Mouse (Mus musculus): ENCODE measurements around the gene Srarp. TPM values are rescaled to one million over a fixed set of nuclear protein-coding genes. Genes with fewer than 3 reads are reported as not detected.

Gene Srarp
- total RNA-seq, 1 experiment = not detected

DNA sequence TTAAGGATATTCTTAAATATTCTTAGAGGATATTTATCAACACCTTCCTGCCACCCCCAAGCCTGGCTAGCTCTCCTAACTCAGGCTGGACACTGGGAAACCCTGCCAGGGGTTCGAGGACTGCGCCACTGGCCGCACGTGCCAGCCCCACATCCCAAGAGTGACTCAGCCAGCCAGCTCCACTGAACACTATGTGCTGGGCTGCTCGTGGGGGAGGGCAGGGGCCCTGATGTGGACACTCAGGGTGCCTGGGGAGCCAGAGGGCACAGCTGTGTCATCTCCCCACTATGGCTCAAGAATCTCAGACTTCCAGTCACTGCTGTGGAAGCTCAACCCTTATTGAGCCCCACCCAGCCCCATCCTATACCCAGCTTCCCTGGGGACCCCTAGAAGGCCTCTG, 12.6 kb downstream of the Srarp start:
- in situ Hi-C loops (cut with MboI; ENCODE audit: low sequenced_read_pairs in 2 of 2, unreplicated experiment in 2 of 2) = no loop called here
- H3K9ac ChIP-seq (ENCODE audit: insufficient read depth, low read depth, low read length, poor library complexity, severe bottlenecking) = no peak overlapping the region
- TF ChIP-seq CHD2 (IDR thresholded peaks at IDR 0.05; ENCODE audit: low read depth, low read length) = no peak
- no peak for TF ChIP-seq HCFC1 (IDR thresholded peaks at IDR 0.05; ENCODE audit: borderline replicate concordance, insufficient read depth, low read length)
- TF ChIP-seq ZNF384 (IDR thresholded peaks at IDR 0.05; ENCODE audit: low read depth, low read length) = no peak
- no peak for TF ChIP-seq MAFK (IDR thresholded peaks at IDR 0.05; ENCODE audit: insufficient read depth, low read depth, low read length)
- TF ChIP-seq ZC3H11A (IDR thresholded peaks at IDR 0.05; ENCODE audit: borderline replicate concordance, low read depth, low read length) = no peak
- H3K9me3 ChIP-seq (ENCODE audit: control insufficient read depth, insufficient read depth, low read depth, low read length) = no peaks in the 10 kb centered on the region
- H3K36me3 ChIP-seq (ENCODE audit: control insufficient read depth, insufficient read depth, low read length, poor library complexity, severe bottlenecking) = no peaks in the 10 kb centered on the region
- no peak overlapping the region for H3K4me3 ChIP-seq (ENCODE audit: insufficient read depth in 1 of 2, low read depth in 1 of 2, low read length in 2 of 2, poor library complexity in 1 of 2, severe bottlenecking in 1 of 2)
- no peak for DNase-seq (ENCODE audit: low read depth, low spot score)
- peaks cover 0 to 26% of the 10 kb centered on the region in 2 experiments; a peak in 2 of 4 replicates for H3K4me1 ChIP-seq (ENCODE audit: control insufficient read depth in 2 of 2, insufficient read depth in 2 of 2, low read length in 2 of 2, poor library complexity in 1 of 2)
- H3K27ac ChIP-seq (ENCODE audit: insufficient read depth, low read depth, low read length, poor library complexity, severe bottlenecking) = no peak overlapping the region

DNA sequence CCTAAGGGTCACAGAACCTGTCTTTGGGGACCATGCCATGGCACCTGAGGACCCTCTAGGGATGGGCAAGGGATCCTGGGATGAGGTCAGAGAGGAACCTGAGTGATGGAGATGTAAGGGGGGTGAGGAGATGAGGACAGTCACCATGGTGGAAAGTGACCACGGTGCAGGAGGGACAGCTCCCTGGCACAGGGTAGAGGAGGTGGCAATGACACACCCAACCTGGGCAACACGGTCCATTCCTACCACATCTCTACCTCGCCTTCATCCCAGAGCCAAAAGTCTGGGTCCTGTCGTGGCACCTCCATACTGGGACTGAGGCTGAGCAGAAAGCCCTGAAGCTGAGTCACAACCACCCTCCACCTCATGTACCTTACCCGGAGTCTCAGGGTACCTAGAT, 13.1 kb downstream of the Srarp start:
- DNase-seq (ENCODE audit: low read depth, low spot score) = no peak
- H3K36me3 ChIP-seq (ENCODE audit: control insufficient read depth, insufficient read depth, low read length, poor library complexity, severe bottlenecking) = no peaks in the 10 kb centered on the region
- no peak overlapping the region for H3K27ac ChIP-seq (ENCODE audit: insufficient read depth, low read depth, low read length, poor library complexity, severe bottlenecking)
- no peaks in the 10 kb centered on the region for H3K9me3 ChIP-seq (ENCODE audit: control insufficient read depth, insufficient read depth, low read depth, low read length)
- no peak overlapping the region for H3K4me3 ChIP-seq (ENCODE audit: insufficient read depth in 1 of 2, low read depth in 1 of 2, low read length in 2 of 2, poor library complexity in 1 of 2, severe bottlenecking in 1 of 2)
- in situ Hi-C loops (cut with MboI; ENCODE audit: low sequenced_read_pairs in 2 of 2, unreplicated experiment in 2 of 2) = no loop called here
- H3K4me1 ChIP-seq (ENCODE audit: control insufficient read depth in 2 of 2, insufficient read depth in 2 of 2, low read length in 2 of 2, poor library complexity in 1 of 2) = peaks cover 0 to 26% of the 10 kb centered on the region in 2 experiments; a peak in 2 of 4 replicates
- TF ChIP-seq ZC3H11A (IDR thresholded peaks at IDR 0.05; ENCODE audit: borderline replicate concordance, low read depth, low read length) (no peak), CHD2 (IDR thresholded peaks at IDR 0.05; ENCODE audit: low read depth, low read length) (no peak), HCFC1 (IDR thresholded peaks at IDR 0.05; ENCODE audit: borderline replicate concordance, insufficient read depth, low read length) (no peak), MAFK (IDR thresholded peaks at IDR 0.05; ENCODE audit: insufficient read depth, low read depth, low read length) (no peak), ZNF384 (IDR thresholded peaks at IDR 0.05; ENCODE audit: low read depth, low read length) (no peak)
- no peak overlapping the region for H3K9ac ChIP-seq (ENCODE audit: insufficient read depth, low read depth, low read length, poor library complexity, severe bottlenecking)

- TF ChIP-seq ZNF384 (IDR thresholded peaks at IDR 0.05; ENCODE audit: low read depth, low read length) (no peak), HCFC1 (IDR thresholded peaks at IDR 0.05; ENCODE audit: borderline replicate concordance, insufficient read depth, low read length) (no peak), ZC3H11A (IDR thresholded peaks at IDR 0.05; ENCODE audit: borderline replicate concordance, low read depth, low read length) (no peak), MAFK (IDR thresholded peaks at IDR 0.05; ENCODE audit: insufficient read depth, low read depth, low read length) (no peak), CHD2 (IDR thresholded peaks at IDR 0.05; ENCODE audit: low read depth, low read length) (no peak)
- no peak overlapping the region for H3K9ac ChIP-seq (ENCODE audit: insufficient read depth, low read depth, low read length, poor library complexity, severe bottlenecking)
- no peaks in the 10 kb centered on the region for H3K9me3 ChIP-seq (ENCODE audit: control insufficient read depth, insufficient read depth, low read depth, low read length)
- H3K4me1 ChIP-seq (ENCODE audit: control insufficient read depth in 2 of 2, insufficient read depth in 2 of 2, low read length in 2 of 2, poor library complexity in 1 of 2) = peaks cover 0 to 19% of the 10 kb centered on the region in 2 experiments; a peak in 2 of 4 replicates
- in situ Hi-C loops (cut with MboI; ENCODE audit: low sequenced_read_pairs in 2 of 2, unreplicated experiment in 2 of 2) = no loop called here
- no peak overlapping the region for H3K4me3 ChIP-seq (ENCODE audit: insufficient read depth in 1 of 2, low read depth in 1 of 2, low read length in 2 of 2, poor library complexity in 1 of 2, severe bottlenecking in 1 of 2)
- H3K36me3 ChIP-seq (ENCODE audit: control insufficient read depth, insufficient read depth, low read length, poor library complexity, severe bottlenecking) = no peaks in the 10 kb centered on the region
- DNase-seq (ENCODE audit: low read depth, low spot score) = no peak
- H3K27ac ChIP-seq (ENCODE audit: insufficient read depth, low read depth, low read length, poor library complexity, severe bottlenecking) = no peak overlapping the region
Observed at GRCm38 (mm10) chr4:141421423-141421822, 14.5 kb downstream of the Srarp start.

DNA sequence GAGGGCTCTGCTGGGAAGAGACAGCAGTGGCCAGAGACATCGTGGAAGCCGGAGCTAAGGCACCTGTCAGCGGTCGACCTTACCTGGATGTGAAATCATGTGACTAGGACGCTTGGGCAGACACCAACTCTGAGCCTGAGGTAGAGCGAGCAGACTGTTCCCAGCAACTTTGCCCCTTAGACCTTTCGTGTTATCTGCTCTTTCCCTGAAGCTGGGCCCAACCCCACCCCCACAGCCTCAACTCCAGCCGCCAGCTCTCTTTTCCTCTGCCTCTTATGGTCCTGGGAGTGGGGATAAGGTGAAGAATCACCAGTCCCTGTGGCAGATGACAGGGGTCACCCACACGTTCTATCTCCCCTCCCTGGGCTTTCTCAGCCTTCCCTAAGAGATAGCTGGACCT, 15.0 kb downstream of the Srarp start:
- Histone ChIP-seq H3K4me3 (ENCODE audit: insufficient read depth in 1 of 2, low read depth in 1 of 2, low read length in 2 of 2, poor library complexity in 1 of 2, severe bottlenecking in 1 of 2) (no peak overlapping the region), H3K9ac (ENCODE audit: insufficient read depth, low read depth, low read length, poor library complexity, severe bottlenecking) (no peak overlapping the region), H3K36me3 (ENCODE audit: control insufficient read depth, insufficient read depth, low read length, poor library complexity, severe bottlenecking) (no peaks in the 10 kb centered on the region), H3K4me1 (ENCODE audit: control insufficient read depth in 2 of 2, insufficient read depth in 2 of 2, low read length in 2 of 2, poor library complexity in 1 of 2) (peaks cover 0 to 18% of the 10 kb centered on the region in 2 experiments; a peak in 2 of 4 replicates), H3K27ac (ENCODE audit: insufficient read depth, low read depth, low read length, poor library complexity, severe bottlenecking) (no peak overlapping the region), H3K9me3 (ENCODE audit: control insufficient read depth, insufficient read depth, low read depth, low read length) (no peaks in the 10 kb centered on the region)
- no peak for DNase-seq (ENCODE audit: low read depth, low spot score)
- TF ChIP-seq HCFC1 (IDR thresholded peaks at IDR 0.05; ENCODE audit: borderline replicate concordance, insufficient read depth, low read length) (no peak), CHD2 (IDR thresholded peaks at IDR 0.05; ENCODE audit: low read depth, low read length) (no peak), ZNF384 (IDR thresholded peaks at IDR 0.05; ENCODE audit: low read depth, low read length) (no peak), ZC3H11A (IDR thresholded peaks at IDR 0.05; ENCODE audit: borderline replicate concordance, low read depth, low read length) (no peak), MAFK (IDR thresholded peaks at IDR 0.05; ENCODE audit: insufficient read depth, low read depth, low read length) (no peak)
- in situ Hi-C loops (cut with MboI; ENCODE audit: low sequenced_read_pairs in 2 of 2, unreplicated experiment in 2 of 2) = no loop called here
